Mouse (Mus musculus): ENCODE measurements around the gene Evi2.

DNA sequence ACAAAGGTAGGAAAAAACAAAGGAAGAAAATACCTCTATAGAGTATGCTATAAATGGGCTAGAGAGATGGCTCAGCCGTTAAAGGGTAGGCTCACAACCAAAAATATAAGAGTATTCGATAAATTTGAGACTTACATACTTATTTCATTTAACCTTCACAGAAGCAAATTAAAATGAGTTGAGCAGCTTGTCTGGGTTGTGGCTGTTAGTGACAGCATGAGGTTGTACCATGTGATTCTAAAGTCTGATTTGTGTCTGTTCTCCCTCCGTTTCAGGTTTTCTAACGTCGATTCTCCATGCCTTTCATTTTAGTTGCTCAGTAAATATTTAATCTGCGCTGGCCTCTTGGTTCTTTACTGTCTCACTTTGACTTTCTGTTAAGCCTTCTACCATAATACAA is 11.1 kb downstream of the Evi2 start:
- TF ChIP-seq TAL1 (IDR thresholded peaks at IDR 0.05; ENCODE audit: low read length) (no peak), GATA1 (IDR thresholded peaks at IDR 0.05; ENCODE audit: low read length) (no peak)

Measured in erythroblast, embryonic 14.5 days (primary cell).